Mouse (Mus musculus) spleen, adult 2 months (tissue): ENCODE data around the gene Dcpp1.

Experiments used
- CTCF ChIP-seq: fragments of 200-500 bp; IDR thresholded peaks from 2 replicates; pipeline ENCODE4 v1.5.1; 2011; ENCODE audit warnings: mild to moderate bottlenecking, inconsistent platforms; ENCODE audit not compliant: insufficient read depth, insufficient read length, insufficient replicate concordance; ENCODE audit errors: extremely low read depth
- POLR2A ChIP-seq: fragments of 200-500 bp; IDR thresholded peaks from 2 replicates; pipeline ENCODE4 v1.6.1; 2011; ENCODE audit warnings: low read depth, low read length, inconsistent platforms

DNA sequence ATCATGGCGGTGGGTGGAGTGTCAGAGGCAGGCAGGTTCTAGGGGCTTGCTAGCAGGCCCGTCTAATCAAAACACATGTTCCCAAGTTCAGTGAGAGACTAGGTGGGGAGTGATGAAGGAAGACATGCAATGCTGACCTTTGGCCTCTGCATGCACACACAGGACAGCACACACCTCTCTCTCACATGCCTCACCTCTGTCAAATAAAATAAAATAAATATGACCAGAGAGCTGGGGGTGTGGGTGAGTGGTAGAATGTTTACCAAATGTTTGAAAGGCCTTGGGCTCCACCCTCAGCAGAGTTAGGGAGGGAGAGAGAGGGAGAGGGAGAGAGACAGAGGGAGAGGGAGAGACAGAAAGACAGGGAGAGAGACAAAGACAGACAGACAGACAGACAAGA, 22.8 kb upstream of the Dcpp1 start:
- TF ChIP-seq CTCF (no peak), POLR2A (no peak)
